Mouse (Mus musculus): ENCODE measurements around the gene Zfp827.

- no peak for TF ChIP-seq CTCF (IDR thresholded peaks at IDR 0.05; ENCODE audit: low read depth)
- no peak for TF ChIP-seq EP300 (optimal IDR thresholded peaks at IDR 0.05)
Measured at GRCm38 (mm10) chr8:79158357-79158756, 130.1 kb downstream of the Zfp827 start.
